Mouse (Mus musculus): ENCODE data around the gene Lars2. TPM values are rescaled to one million over a fixed set of nuclear protein-coding genes. Genes with fewer than 3 reads are reported as not detected.
A peak's percentile ranks its signal among the peaks of the same experiment; 100 is the strongest.

The Lars2 gene
- polyA plus RNA-seq, 1 experiment from 2014 or later: 1,252 TPM

DNA sequence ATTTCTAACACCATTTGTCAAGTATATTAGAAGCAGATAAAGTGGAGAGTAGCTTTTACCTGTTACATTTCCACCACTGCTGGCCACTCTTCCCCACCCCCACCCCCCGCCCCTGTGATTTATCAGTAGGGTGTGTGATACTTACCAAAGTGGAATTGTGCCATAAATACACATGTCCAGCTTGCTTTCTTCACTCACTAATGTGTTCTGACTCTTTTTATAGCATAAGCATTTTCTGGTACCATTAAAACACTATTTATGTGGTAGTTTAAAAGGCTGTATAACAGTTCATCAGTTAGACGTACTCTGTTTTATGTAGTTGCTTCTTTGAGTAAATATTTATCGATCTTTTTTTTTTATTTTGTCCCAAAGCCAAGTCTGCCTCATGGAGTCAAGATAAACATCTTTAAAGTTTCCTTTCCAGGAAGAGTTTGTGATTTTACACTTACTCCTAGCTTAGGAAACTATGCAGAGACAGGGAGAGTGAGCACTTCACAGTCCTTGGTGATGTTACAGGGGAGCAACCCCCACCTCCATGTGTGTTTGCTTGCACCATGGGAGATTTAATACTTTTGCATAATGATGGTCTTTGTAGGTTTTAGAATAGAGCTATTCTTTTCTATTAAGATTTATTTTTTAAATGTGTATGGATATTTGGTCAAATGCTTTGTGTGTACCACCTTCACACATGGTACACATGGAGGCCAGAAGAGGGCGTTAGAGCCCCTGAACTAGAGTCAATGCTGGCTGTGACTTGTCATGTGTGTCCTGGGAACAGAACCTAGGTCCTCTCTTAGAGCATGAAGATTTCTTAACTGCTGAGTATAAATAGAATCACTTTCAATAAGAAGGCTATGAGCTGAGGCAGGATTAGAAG, 139.8 kb downstream of the Lars2 start:
- Histone ChIP-seq H3K27me3 (ENCODE audit: control insufficient read depth, insufficient read depth, low read length) (no peaks in the 10 kb centered on the region), H3K27ac (replicated peaks) (0 out of 2 replicates have a peak overlapping the region, but pooled peaks have one; percentile 46), H3K9me3 (ENCODE audit: control insufficient read depth, low read length) (no peaks in the 10 kb centered on the region), H3K9ac (ENCODE audit: low read length) (no peak overlapping the region), H3K4me3 (ENCODE audit: low read depth, low read length) (no peak overlapping the region), H3K36me3 (ENCODE audit: control insufficient read depth, insufficient read depth, low read length) (peaks cover 9% of the 10 kb centered on the region), H3K4me2 (replicated peaks; ENCODE audit: low read depth) (no peak overlapping the region), H3K4me1 (replicated peaks; ENCODE audit: control insufficient read depth, insufficient read depth) (no peaks in the 10 kb centered on the region)
- 26% methylated on average over 4 of the region's 4 CpGs for WGBS
- TF ChIP-seq EP300 (optimal IDR thresholded peaks at IDR 0.05) (no peak), CTCF (IDR thresholded peaks at IDR 0.05; ENCODE audit: low read depth) (peak; percentile 53)
- ATAC-seq (ENCODE audit: low FRiP score, low TSS enrichment) (peak; percentile 47; the same call in 1 of the 2 replicates), DNase-seq (ENCODE audit: low spot score) (no peak)

DNA sequence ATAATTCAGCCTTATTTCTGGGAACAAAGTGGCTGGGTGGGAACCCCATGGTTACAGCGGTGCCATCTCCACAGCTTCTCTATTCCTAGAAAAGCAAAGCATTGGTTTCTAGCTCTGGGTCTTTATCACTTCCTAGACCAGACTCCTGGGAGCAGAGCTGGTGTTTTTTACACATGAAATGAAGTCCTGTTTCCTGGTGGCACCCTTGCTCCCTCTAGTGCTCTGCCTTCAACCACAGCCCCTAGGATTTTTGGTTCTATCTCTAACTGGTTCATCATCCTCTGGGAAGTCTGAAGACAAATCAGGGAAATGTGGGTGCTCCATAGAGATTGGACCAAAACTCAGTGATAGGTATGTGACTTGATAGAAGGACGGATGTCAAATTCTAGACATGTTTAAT, 140.7 kb downstream of the Lars2 start:
- 0 out of 2 replicates have a peak overlapping the region, but pooled peaks have one; percentile 46 for H3K27ac ChIP-seq (replicated peaks)
- H3K4me3 ChIP-seq (ENCODE audit: low read depth, low read length): no peak overlapping the region
- 87% methylated on average over 2 of the region's 2 CpGs for WGBS
- DNase-seq (ENCODE audit: low spot score) (no peak), ATAC-seq (ENCODE audit: low FRiP score, low TSS enrichment) (no peak)
- peaks cover 9% of the 10 kb centered on the region for H3K36me3 ChIP-seq (ENCODE audit: control insufficient read depth, insufficient read depth, low read length)
- no peaks in the 10 kb centered on the region for H3K4me1 ChIP-seq (replicated peaks; ENCODE audit: control insufficient read depth, insufficient read depth)
- no peak overlapping the region for H3K9ac ChIP-seq (ENCODE audit: low read length)
- no peak overlapping the region for H3K4me2 ChIP-seq (replicated peaks; ENCODE audit: low read depth)
- no peaks in the 10 kb centered on the region for H3K9me3 ChIP-seq (ENCODE audit: control insufficient read depth, low read length)
- TF ChIP-seq EP300 (optimal IDR thresholded peaks at IDR 0.05) (no peak), CTCF (IDR thresholded peaks at IDR 0.05; ENCODE audit: low read depth) (peak; percentile 73)
- H3K27me3 ChIP-seq (ENCODE audit: control insufficient read depth, insufficient read depth, low read length): no peaks in the 10 kb centered on the region

GRCm38 (mm10) chr9:123508986-123509385, 142.3 kb downstream of the Lars2 start:
- H3K36me3 ChIP-seq (ENCODE audit: control insufficient read depth, insufficient read depth, low read length): peaks cover 3% of the 10 kb centered on the region; the same call in 1 of the 2 replicates
- no peak overlapping the region for H3K9ac ChIP-seq (ENCODE audit: low read length)
- H3K9me3 ChIP-seq (ENCODE audit: control insufficient read depth, low read length): no peaks in the 10 kb centered on the region
- WGBS: 85% methylated on average over 2 of the region's 2 CpGs
- no peaks in the 10 kb centered on the region for H3K27me3 ChIP-seq (ENCODE audit: control insufficient read depth, insufficient read depth, low read length)
- H3K4me2 ChIP-seq (replicated peaks; ENCODE audit: low read depth): no peak overlapping the region
- no peak overlapping the region for H3K4me3 ChIP-seq (ENCODE audit: low read depth, low read length)
- H3K27ac ChIP-seq (replicated peaks): no peak overlapping the region
- TF ChIP-seq EP300 (optimal IDR thresholded peaks at IDR 0.05): no peak
- TF ChIP-seq CTCF (IDR thresholded peaks at IDR 0.05; ENCODE audit: low read depth): no peak
- DNase-seq (ENCODE audit: low spot score): no peak
- no peaks in the 10 kb centered on the region for H3K4me1 ChIP-seq (replicated peaks; ENCODE audit: control insufficient read depth, insufficient read depth)
- no peak for ATAC-seq (ENCODE audit: low FRiP score, low TSS enrichment)

- Histone ChIP-seq H3K4me1 (replicated peaks; ENCODE audit: control insufficient read depth, insufficient read depth) (no peaks in the 10 kb centered on the region), H3K27me3 (ENCODE audit: control insufficient read depth, insufficient read depth, low read length) (no peaks in the 10 kb centered on the region), H3K9me3 (ENCODE audit: control insufficient read depth, low read length) (no peaks in the 10 kb centered on the region), H3K36me3 (ENCODE audit: control insufficient read depth, insufficient read depth, low read length) (peaks cover 3% of the 10 kb centered on the region; the same call in 1 of the 2 replicates), H3K4me2 (replicated peaks; ENCODE audit: low read depth) (no peak overlapping the region), H3K9ac (ENCODE audit: low read length) (no peak overlapping the region), H3K4me3 (ENCODE audit: low read depth, low read length) (no peak overlapping the region), H3K27ac (replicated peaks) (no peak overlapping the region)
- no peak for DNase-seq (ENCODE audit: low spot score)
- WGBS: 57% methylated on average over 8 of the region's 8 CpGs
- TF ChIP-seq EP300 (optimal IDR thresholded peaks at IDR 0.05): no peak
- no peak for TF ChIP-seq CTCF (IDR thresholded peaks at IDR 0.05; ENCODE audit: low read depth)
- no peak for ATAC-seq (ENCODE audit: low FRiP score, low TSS enrichment)
These were observed 143.2 kb downstream of the Lars2 start for GRCm38 (mm10) chr9:123509638-123510604.

DNA sequence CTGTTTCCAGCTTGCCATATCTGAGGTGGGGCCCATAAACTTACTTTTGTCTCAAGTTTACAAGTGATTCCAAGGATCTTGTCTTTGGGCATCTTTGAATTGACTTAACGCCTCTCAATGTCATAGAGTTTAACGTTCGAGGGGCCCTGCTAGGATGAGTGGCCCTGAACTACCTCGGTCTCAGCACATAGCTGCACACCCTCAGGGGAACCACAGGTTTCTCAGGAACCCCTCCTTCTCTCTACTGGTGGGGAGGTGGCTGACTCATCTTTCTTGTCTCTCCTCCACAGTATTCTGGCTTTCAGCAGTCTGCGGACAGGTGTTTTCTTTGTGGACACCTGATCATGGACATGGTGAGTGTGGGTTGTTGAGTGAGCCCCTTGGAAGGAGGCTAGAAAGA, 144.2 kb downstream of the Lars2 start:
- no peak for ATAC-seq (ENCODE audit: low FRiP score, low TSS enrichment)
- Histone ChIP-seq H3K4me1 (replicated peaks; ENCODE audit: control insufficient read depth, insufficient read depth) (no peaks in the 10 kb centered on the region), H3K27me3 (ENCODE audit: control insufficient read depth, insufficient read depth, low read length) (no peaks in the 10 kb centered on the region), H3K9me3 (ENCODE audit: control insufficient read depth, low read length) (no peaks in the 10 kb centered on the region), H3K36me3 (ENCODE audit: control insufficient read depth, insufficient read depth, low read length) (peaks cover 3% of the 10 kb centered on the region; the same call in 1 of the 2 replicates), H3K4me3 (ENCODE audit: low read depth, low read length) (no peak overlapping the region), H3K4me2 (replicated peaks; ENCODE audit: low read depth) (no peak overlapping the region), H3K27ac (replicated peaks) (no peak overlapping the region), H3K9ac (ENCODE audit: low read length) (no peak overlapping the region)
- no peak for DNase-seq (ENCODE audit: low spot score)
- WGBS: 88% methylated on average over 5 of the region's 5 CpGs
- no peak for TF ChIP-seq EP300 (optimal IDR thresholded peaks at IDR 0.05)
- no peak for TF ChIP-seq CTCF (IDR thresholded peaks at IDR 0.05; ENCODE audit: low read depth)

Other genes with a start within 250 kb of the Lars2 start
- gene Clec3b, start 216.0 kb upstream of the Lars2 start, polyA plus RNA-seq (2015; fragmentation: Nextera tagmentation; extraction: Ambion mirVana): 13.9 and 17.1 TPM in 2 replicates
- 7.4 and 7.9 TPM in 2 replicates for gene Cdcp1, start 150.9 kb upstream of the Lars2 start, polyA plus RNA-seq (2015; fragmentation: Nextera tagmentation; extraction: Ambion mirVana)
- 15.1 and 16.8 TPM in 2 replicates for gene Tmem158, start 106.2 kb upstream of the Lars2 start, polyA plus RNA-seq (2015; fragmentation: Nextera tagmentation; extraction: Ambion mirVana)
- 22.2 and 23.2 TPM in 2 replicates for gene Limd1, start 111.8 kb downstream of the Lars2 start, polyA plus RNA-seq (2015; fragmentation: Nextera tagmentation; extraction: Ambion mirVana)
- gene Sacm1l, start 162.8 kb downstream of the Lars2 start, polyA plus RNA-seq (2015; fragmentation: Nextera tagmentation; extraction: Ambion mirVana): 33.6 TPM in 2 replicates